Mouse (Mus musculus): ENCODE measurements around the gene Atp5s.

The Atp5s gene

GRCm38 (mm10) chr12:69733518-69733917, 8.8 kb downstream of the Atp5s start:
- DNase-seq: no peak

DNA sequence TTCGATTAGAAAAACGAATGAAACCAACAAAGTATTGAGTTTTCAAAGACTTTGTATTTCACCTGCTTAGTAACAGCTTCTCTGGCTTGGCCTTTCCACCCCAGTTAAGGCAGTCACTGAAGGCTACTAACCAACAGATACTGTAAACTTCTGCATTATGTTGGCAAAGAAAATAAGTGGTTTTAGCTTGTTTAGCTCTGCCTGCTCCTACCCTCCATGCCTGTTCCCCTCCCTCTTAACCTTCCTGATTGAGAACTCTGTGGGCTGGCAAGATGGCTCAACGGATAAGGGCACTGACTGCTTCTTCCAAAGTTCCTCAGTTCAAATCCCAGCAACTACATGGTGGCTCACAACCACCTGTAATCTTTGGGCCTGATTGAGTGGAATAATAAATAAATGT, 9.2 kb downstream of the Atp5s start:
- no peak for DNase-seq

DNA sequence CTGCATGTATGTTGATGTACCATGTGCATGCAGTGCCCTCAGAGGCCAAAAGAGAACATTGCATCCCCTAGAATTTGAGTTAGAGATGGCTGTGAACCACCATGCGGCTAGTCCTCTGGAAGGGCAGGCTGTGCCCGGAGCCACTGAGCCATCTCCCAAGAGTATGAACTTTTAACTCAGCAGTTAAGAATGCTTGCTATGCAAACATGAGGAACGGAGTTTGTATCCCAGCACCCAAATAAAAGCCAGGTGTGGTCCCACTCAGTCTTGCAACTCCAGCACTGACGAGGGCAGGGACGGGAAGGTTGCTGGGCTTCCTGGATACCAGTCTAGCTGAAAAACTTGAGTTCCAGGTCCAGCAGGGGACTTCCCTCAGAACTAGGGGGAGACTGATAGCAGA, 17.2 kb downstream of the Atp5s start:
- no peak for DNase-seq

GRCm38 (mm10) chr12:69744138-69744537, 19.4 kb downstream of the Atp5s start:
- DNase-seq: no peak

DNA sequence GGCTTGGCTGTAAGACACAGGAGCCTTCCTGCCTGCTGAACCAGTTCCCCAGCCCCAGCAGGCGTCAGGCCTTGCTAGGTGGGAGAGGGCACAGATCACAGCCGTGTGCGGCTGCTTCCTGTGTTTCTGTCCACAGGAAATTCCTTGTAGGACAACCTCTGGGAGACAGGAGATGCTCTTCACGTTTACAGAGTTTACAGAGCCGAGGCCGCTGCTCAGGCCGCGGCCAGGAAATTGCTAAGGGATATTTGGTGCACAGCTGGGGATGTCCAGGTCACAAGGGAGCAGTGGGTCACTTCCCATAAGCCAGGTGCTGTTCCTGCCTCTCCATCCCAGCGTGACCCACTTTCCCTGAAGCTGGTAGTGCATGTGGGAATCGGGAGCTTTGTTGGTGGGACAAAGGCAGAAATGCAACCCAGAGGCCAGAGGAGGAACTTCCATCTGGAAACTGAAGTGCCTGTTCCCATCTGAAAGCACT, 27.2 kb downstream of the Atp5s start:
- no peak for DNase-seq

- DNase-seq: no peak
Measured at GRCm38 (mm10) chr12:69753936-69754335, 29.2 kb downstream of the Atp5s start.

- no peak for DNase-seq
Measured at GRCm38 (mm10) chr12:69756015-69756414, 31.3 kb downstream of the Atp5s start.

DNA sequence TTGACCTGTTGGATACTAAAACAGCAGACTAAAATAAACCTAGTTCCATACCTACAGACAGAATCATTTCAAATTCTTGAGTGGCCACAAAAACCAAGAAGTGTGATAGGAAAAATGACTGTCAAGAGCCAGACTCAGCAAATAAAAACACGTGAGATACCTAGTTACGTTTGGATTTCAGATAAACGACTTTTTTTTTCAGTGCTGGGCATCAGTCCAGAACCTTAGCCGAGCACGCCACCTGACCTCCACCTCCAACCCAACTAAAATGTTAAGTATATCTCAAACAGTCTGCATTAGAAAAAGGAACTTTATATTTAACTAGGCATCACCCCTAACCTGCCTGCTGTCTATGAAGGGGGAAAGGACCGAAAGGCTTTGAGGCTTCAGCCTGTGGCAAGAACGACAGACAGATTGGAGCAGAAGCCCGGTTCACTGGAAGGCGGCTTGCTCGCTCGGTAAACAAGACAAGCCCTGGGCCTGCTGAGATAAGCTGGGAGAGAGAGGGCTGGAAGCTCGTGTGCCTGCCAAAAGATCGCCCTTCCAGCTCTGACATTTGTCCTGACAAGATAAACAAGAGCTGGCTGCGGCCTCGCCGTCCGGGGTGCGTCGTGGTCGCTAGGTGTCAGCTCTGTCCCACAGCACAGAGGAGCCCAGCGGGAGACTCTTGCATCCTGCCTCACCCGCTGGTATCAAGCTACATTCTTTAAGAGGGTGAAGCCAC, 32.8 kb downstream of the Atp5s start:
- peak; percentile 87 to 91 for DNase-seq

DNA sequence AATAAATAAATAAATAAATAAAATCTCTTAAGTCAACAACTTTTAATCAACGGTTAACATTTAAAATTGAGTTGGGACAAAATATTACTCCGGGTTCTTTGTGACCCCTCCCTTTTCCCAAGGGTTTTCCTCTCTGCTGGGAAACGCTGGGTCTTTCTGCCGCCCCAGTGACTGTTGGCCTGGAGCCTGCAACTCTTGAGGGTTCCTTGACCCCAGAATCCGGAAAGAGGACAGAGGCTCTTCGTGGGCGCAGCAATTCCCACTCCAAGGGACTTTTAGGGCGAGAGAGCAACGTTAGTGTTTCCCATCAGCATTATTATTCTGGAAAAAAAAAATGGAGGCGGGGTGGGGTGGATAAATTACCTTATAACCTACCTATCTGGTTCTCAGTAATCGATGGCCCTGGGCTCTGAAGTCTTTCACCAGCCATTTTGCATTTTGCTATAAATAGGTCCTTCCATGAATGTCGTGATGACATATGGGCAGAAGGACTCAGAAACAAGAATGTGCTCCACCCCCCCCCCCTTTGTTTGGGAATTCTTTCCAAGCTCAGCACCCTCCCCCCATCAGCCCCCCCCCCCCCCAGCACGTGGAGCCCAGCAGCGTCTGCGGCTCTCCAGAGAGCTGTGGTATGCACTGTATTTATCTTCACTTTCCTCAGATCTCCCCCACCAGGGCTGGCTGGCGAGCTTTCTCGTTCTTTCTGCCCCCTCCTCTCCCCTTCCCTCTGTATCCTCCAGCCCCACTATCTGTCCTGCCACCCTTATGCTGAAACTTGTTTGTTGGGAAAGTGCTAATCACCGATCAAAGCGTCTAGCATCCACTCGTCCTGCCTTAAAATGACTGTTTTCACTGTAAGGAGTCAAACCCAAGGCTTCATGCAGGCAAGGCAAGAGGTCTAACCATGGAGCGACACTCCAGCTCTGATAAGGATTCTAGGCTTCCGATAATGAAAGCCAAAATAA, 33.8 kb downstream of the Atp5s start:
- peak; percentile 29 to 37 for DNase-seq

- DNase-seq: no peak
Measured at GRCm38 (mm10) chr12:69759267-69759885, 34.6 kb downstream of the Atp5s start.

- no peak for DNase-seq
Measured at GRCm38 (mm10) chr12:69760014-69760413, 35.3 kb downstream of the Atp5s start.

- DNase-seq: no peak
Measured at GRCm38 (mm10) chr12:69760743-69761406, 36.1 kb downstream of the Atp5s start.

GRCm38 (mm10) chr12:69761603-69762002, 36.9 kb downstream of the Atp5s start:
- DNase-seq: no peak

DNA sequence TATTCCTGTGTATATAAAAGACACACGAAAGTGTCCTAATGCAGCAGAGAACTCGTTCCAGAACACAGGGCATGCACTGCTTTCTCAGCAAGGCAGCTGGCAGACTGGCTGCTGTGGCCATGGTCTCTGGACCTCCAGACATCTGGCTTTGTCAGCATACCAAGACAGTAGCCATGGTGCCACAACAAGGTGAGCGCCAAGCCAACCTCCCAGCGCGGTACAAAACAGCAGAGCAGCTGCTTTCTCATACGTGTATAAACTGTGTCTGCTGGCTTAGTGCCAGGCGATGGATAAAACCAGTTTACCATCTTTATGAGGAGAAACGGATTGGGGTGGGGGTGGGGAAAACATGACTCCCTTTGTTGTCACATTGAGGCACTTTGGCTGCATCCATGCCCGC, 40.8 kb downstream of the Atp5s start:
- no peak for DNase-seq

DNA sequence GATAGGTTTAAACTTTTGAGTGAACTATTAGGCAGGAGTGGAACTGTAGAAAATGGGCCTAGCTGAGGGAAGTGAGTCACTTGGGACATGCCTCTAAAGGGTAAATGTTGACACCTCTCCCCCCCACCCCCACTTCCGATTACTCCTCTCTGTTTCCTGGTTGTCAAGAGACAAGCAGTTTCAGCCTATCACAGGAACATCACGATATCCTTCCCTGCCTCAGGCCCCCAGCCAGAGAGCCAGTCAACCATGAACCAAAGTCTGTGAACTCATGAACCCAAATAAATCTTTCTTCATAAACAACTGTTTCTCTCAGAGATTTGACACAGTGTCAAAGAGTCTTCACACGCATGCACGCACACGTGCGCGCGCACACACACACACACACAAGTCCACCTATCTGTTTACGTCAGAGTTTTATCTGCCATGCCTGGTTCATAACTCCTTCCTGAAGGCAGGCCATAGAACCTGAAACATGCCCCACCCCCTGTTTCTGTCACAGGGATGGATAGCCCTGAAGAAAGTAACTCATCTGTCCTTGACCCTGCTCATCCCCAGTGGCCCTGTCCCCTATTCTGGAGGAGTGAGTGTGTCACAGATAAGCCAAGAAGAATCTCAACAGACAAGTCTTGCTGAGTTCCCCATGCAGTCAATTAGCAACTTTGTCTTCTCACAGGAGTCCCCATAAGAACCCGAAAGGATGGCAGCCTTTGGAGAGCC, 41.6 kb downstream of the Atp5s start:
- DNase-seq: no peak

DNA sequence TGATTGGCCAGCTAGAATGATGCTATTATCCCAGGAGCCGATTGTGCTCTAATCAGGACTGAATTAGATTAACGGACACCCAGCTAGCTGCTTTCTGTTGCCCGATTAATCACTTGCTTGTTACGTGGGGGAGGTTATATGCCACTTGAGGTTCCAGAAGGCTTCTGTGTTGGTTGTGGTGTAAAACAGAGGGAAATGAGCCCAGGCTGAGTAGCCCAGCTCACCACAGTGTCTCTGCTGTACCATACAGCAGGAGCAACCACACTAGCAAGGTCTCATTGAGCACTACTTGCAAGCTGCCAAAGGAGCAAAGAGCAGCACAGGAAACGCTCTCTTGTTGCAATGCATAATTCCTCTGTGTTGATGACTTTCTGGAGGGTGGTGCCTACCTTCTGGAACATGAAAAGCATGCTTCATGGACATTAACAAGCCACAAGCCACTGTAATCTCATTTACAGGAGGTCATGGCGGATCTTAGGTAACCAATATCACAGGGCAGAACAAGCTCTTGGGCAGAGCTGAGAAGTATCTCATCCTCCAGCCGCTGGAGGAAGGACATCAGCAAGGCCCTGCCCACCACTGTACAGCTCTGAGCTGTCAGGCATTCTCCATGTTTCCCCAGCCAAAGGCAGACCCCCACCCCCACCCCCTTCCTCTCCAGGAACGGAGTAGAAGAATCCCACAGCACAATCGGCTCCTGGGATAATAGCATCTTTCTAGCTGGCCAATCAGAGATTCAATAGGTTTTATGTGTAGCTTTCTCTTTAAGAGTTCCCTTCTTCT, 42.9 kb downstream of the Atp5s start:
- no peak for DNase-seq

DNA sequence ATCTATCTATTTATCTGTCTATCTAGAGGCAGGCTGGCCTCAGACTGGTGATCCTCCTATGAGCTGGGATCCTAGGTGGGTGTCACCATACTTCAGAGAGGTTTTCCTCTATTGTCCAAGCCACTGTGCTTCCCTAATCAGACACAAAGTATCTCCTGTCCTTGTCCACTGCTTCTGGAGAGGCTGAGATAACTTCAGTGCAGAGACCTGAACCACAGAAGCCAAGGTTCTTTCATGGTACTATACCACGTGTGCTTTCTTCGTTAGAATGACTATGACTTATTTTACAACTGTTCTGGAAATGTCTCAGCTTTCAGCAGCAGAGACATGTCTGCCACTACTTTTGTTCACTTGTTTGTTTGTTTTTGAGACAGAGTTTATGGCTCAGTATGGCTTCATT, 44.1 kb downstream of the Atp5s start:
- no peak for DNase-seq

DNA sequence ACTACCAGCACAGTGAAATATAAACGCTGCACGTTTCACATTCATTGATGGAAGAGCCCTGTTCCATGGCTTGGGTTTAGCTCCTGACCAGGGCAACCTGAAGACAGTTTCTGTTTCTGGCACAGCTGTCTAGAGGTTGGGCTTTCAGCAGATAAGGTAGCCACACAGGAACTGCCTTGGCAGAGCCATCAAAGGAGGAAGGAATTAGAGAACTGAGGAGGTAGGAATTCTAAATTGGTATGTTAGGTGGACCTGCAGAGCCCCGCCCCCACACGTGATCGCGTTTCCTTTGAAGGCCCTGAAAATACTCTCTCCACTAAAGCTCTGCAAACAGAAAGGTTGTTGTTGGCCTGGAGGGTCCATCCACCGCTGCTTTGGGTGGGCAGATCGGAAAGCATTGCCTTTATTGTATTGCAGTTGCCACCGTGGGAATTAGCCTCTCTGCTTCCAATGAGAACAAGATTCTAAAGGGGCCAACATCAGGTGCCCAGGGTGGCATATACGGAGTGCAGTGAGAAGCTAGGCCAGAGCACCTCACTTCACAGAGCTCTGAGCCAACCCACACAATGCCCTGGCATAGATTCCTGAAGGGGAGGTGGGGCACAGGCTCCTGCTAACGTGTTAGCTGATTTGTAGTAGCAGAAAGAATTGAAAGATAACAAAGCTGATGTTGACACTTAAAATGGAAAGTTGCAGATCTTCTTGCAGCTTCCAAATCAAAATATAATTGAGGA, 52.0 kb downstream of the Atp5s start:
- DNase-seq: no peak

DNA sequence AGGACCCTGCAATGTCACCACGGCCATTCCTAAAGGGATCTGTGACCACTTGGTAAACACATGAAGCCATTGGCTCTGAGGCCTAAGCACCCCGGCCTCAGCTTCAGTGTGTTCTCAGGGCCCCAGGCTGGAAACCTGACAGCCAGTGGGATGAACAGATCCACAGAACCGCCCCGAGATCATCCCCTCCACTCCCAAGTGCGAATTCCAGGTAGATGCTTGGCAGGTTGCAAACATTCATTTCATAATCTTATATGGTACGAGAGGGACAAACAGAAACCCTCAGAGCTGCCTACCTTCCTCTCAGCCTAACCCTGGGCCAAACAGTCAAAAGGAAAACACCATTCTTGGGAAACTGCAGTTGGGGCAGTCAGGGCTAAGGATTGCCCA, 52.6 kb downstream of the Atp5s start:
- no peak for DNase-seq

DNA sequence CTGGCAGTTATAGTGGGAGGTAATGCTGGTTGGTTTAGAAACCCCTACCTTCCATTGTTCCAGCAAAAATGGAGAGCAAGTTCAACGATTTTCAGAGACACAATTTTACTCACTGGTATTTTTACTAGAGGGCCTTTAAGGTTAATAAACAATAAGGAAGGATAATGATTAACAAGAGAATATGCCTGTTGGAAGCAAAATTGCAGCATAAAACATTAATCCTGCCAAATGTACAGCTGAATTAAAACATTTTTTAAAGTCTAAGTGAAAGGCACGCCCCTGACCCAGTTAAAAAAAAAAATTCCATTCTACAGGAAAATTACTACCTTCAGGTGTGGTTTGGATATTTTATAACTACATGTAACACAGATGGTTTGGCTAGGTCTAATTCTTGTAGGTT, 53.2 kb downstream of the Atp5s start:
- DNase-seq: no peak

- no peak for DNase-seq
Measured at GRCm38 (mm10) chr12:69781480-69781879, 56.7 kb downstream of the Atp5s start.
